Mouse (Mus musculus): ENCODE results near the gene Hnrnpa0. TPM values are rescaled to one million over a fixed set of nuclear protein-coding genes. Genes with fewer than 3 reads are reported as not detected.

The Hnrnpa0 gene
- polyA plus RNA-seq, 1 experiment from 2014 or later: 48.7 TPM

- Histone ChIP-seq H3K36me3 (replicated peaks) (0 out of 2 replicates have a peak, but pooled peaks cover 3% of the 10 kb centered on the region), H3K27ac (no peak overlapping the region), H3K27me3 (replicated peaks) (no peaks in the 10 kb centered on the region), H3K9me3 (no peaks in the 10 kb centered on the region), H3K9ac (no peak overlapping the region), H3K4me2 (no peak overlapping the region), H3K4me1 (no peaks in the 10 kb centered on the region), H3K4me3 (no peak overlapping the region)
- 80% methylated on average over 11 of the region's 11 CpGs for WGBS
- ATAC-seq (replicated peaks): no peak
Observed at GRCm38 (mm10) chr13:58083521-58083920, 44.8 kb downstream of the Hnrnpa0 start.

GRCm38 (mm10) chr13:58083048-58083447, 45.3 kb downstream of the Hnrnpa0 start:
- no peak for ATAC-seq (replicated peaks)
- Histone ChIP-seq H3K36me3 (replicated peaks) (0 out of 2 replicates have a peak, but pooled peaks cover 3% of the 10 kb centered on the region), H3K27me3 (replicated peaks) (no peaks in the 10 kb centered on the region), H3K4me2 (no peak overlapping the region), H3K9me3 (no peaks in the 10 kb centered on the region), H3K4me3 (no peak overlapping the region), H3K4me1 (no peaks in the 10 kb centered on the region), H3K27ac (no peak overlapping the region), H3K9ac (no peak overlapping the region)
- 82% methylated on average over 5 of the region's 5 CpGs for WGBS

DNA sequence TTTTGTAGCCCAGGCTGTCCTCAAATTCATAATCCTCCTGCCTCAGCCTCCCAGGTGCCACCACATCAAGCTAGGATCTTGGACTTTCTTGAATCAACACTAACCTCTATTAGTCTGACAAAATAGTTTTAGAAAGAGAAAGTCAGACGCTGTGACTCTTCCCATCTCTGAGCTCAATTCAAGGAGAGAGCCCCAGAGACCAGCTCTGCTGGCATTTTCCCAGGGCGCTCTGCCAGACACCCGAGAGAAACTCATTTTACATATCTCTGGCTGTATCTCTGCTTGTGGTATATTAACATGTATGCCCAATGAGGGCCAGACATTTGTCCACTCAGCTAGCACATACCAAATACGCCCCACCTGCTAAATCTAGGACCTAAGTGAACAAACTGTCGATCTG, 50.0 kb downstream of the Hnrnpa0 start:
- no peak overlapping the region for H3K9ac ChIP-seq
- ATAC-seq (replicated peaks): no peak
- 86% methylated on average over 5 of the region's 5 CpGs for whole genome bisulfite sequencing

More for the DNA sequence above, 50.0 kb downstream of the Hnrnpa0 start:
- Histone ChIP-seq H3K27ac (no peak overlapping the region), H3K4me2 (no peak overlapping the region), H3K9me3 (no peaks in the 10 kb centered on the region), H3K36me3 (replicated peaks) (0 out of 2 replicates have a peak, but pooled peaks cover 2% of the 10 kb centered on the region), H3K27me3 (replicated peaks) (no peaks in the 10 kb centered on the region), H3K4me3 (no peak overlapping the region), H3K4me1 (no peaks in the 10 kb centered on the region)

Other genes starting within 250 kb of the Hnrnpa0 start
- 71.0 and 74.2 TPM in 2 replicates for gene Spock1, start 220.2 kb downstream of the Hnrnpa0 start, polyA plus RNA-seq (2015; fragmentation: Nextera tagmentation; extraction: Ambion mirVana)
- gene Klhl3, start 15.0 kb downstream of the Hnrnpa0 start, polyA plus RNA-seq (2015; fragmentation: Nextera tagmentation; extraction: Ambion mirVana): 12.7 and 14.2 TPM in 2 replicates
- gene Idnk, start 29.1 kb upstream of the Hnrnpa0 start, polyA plus RNA-seq (2015; fragmentation: Nextera tagmentation; extraction: Ambion mirVana): 60.4 and 60.8 TPM in 2 replicates
- gene Ubqln1, start 87.1 kb upstream of the Hnrnpa0 start, polyA plus RNA-seq (2015; fragmentation: Nextera tagmentation; extraction: Ambion mirVana): 139 and 146 TPM in 2 replicates
- 30.7 and 32.6 TPM in 2 replicates for gene Gkap1, start 147.1 kb upstream of the Hnrnpa0 start, polyA plus RNA-seq (2015; fragmentation: Nextera tagmentation; extraction: Ambion mirVana)
- 1.8 and 1.9 TPM in 2 replicates for gene Kif27, start 230.6 kb upstream of the Hnrnpa0 start, polyA plus RNA-seq (2015; fragmentation: Nextera tagmentation; extraction: Ambion mirVana)